Mouse (Mus musculus): ENCODE results near the gene Rragb. TPM values are rescaled to one million over a fixed set of nuclear protein-coding genes. Genes with fewer than 3 reads are reported as not detected.

Rragb gene
- polyA plus RNA-seq, 1 experiment from 2014 or later, result 6.9 TPM

- Histone ChIP-seq H3K4me2 (ENCODE audit: low read length) (no peak overlapping the region), H3K27ac (ENCODE audit: low read length) (no peak overlapping the region), H3K36me3 (ENCODE audit: control insufficient read depth, insufficient read depth) (no peaks in the 10 kb centered on the region), H3K4me3 (replicated peaks; ENCODE audit: low read length) (no peak overlapping the region), H3K27me3 (replicated peaks; ENCODE audit: control insufficient read depth, insufficient read depth, low read length) (no peaks in the 10 kb centered on the region), H3K9me3 (ENCODE audit: control insufficient read depth, low read length) (no peaks in the 10 kb centered on the region), H3K9ac (replicated peaks; ENCODE audit: low read depth, low read length) (no peak overlapping the region), H3K4me1 (replicated peaks; ENCODE audit: control insufficient read depth, insufficient read depth, low read length) (no peaks in the 10 kb centered on the region)
- WGBS, result 79% methylated on average over 1 of the region's 1 CpGs
- no peak for ATAC-seq
Measured at GRCm38 (mm10) chrX:153211101-153211500, 71.3 kb downstream of the Rragb start.

Other genes starting within 250 kb of the Rragb start
- gene Usp51, start 133.5 kb upstream of the Rragb start, polyA plus RNA-seq (2015; fragmentation: Nextera tagmentation; extraction: Ambion mirVana), result 1.7 and 2.0 TPM in 2 replicates
- 100 and 105 TPM in 2 replicates for gene Mageh1, start 102.4 kb upstream of the Rragb start, polyA plus RNA-seq (2015; fragmentation: Nextera tagmentation; extraction: Ambion mirVana)
- gene Foxr2, start 21.2 kb upstream of the Rragb start, polyA plus RNA-seq (2015; fragmentation: Nextera tagmentation; extraction: Ambion mirVana), result 0.51 and 0.68 TPM in 2 replicates
- 8.5 and 8.6 TPM in 2 replicates for gene Klf8, start 97.5 kb downstream of the Rragb start, polyA plus RNA-seq (2015; fragmentation: Nextera tagmentation; extraction: Ambion mirVana)